Mouse (Mus musculus): ENCODE data around the gene Chn2. TPM values are rescaled to one million over a fixed set of nuclear protein-coding genes. Genes with fewer than 3 reads are reported as not detected.

Chn2 gene
- polyA plus RNA-seq, 1 experiment from 2014 or later, result 16.8 TPM

GRCm38 (mm10) chr6:54142848-54143651 is 103.7 kb downstream of the Chn2 start:
- no peak for ATAC-seq (replicated peaks; ENCODE audit: low FRiP score, low read depth)
- Histone ChIP-seq H3K4me2 (ENCODE audit: low read length) (no peak overlapping the region), H3K4me3 (replicated peaks; ENCODE audit: low read depth, low read length) (no peak overlapping the region), H3K4me1 (replicated peaks; ENCODE audit: insufficient read depth, low read length) (0 out of 2 replicates have a peak, but pooled peaks cover 2% of the 10 kb centered on the region), H3K27ac (no peak overlapping the region), H3K9me3 (replicated peaks; ENCODE audit: low read length) (no peaks in the 10 kb centered on the region), H3K27me3 (ENCODE audit: insufficient read depth, low read length) (no peaks in the 10 kb centered on the region), H3K9ac (ENCODE audit: low read depth, low read length) (no peak overlapping the region), H3K36me3 (ENCODE audit: insufficient read depth, low read length) (no peaks in the 10 kb centered on the region)
- TF ChIP-seq CTCF (IDR thresholded peaks at IDR 0.05; ENCODE audit: low read depth), result no peak
- DNase-seq (ENCODE audit: low spot score), result no peak
- 77% methylated on average over 11 of the region's 11 CpGs for WGBS

DNA sequence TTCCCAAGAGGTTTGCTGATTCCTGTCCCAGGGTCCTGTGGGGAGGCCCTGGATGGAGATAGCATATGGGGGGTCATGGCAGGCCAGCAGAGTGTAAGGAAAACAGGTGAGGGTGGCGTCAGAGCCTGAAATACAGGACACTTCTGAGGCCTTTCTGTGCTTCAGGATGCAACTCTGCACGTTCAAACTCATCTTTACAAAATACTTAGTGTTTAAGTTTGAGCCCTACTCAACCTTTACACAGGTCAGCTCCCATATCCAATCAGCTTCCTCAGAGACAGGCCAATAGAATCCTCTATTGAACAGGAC is 104.3 kb downstream of the Chn2 start:
- TF ChIP-seq CTCF (IDR thresholded peaks at IDR 0.05; ENCODE audit: low read depth), result no peak
- H3K4me2 ChIP-seq (ENCODE audit: low read length), result no peak overlapping the region
- no peaks in the 10 kb centered on the region for H3K27me3 ChIP-seq (ENCODE audit: insufficient read depth, low read length)
- 0 out of 2 replicates have a peak, but pooled peaks cover 2% of the 10 kb centered on the region for H3K4me1 ChIP-seq (replicated peaks; ENCODE audit: insufficient read depth, low read length)
- ATAC-seq (replicated peaks; ENCODE audit: low FRiP score, low read depth) (no peak), DNase-seq (ENCODE audit: low spot score) (no peak)
- H3K9me3 ChIP-seq (replicated peaks; ENCODE audit: low read length), result no peaks in the 10 kb centered on the region
- 80% methylated on average over 2 of the region's 2 CpGs for WGBS
- H3K9ac ChIP-seq (ENCODE audit: low read depth, low read length), result no peak overlapping the region
- no peak overlapping the region for H3K27ac ChIP-seq
- H3K36me3 ChIP-seq (ENCODE audit: insufficient read depth, low read length), result no peaks in the 10 kb centered on the region
- no peak overlapping the region for H3K4me3 ChIP-seq (replicated peaks; ENCODE audit: low read depth, low read length)

DNA sequence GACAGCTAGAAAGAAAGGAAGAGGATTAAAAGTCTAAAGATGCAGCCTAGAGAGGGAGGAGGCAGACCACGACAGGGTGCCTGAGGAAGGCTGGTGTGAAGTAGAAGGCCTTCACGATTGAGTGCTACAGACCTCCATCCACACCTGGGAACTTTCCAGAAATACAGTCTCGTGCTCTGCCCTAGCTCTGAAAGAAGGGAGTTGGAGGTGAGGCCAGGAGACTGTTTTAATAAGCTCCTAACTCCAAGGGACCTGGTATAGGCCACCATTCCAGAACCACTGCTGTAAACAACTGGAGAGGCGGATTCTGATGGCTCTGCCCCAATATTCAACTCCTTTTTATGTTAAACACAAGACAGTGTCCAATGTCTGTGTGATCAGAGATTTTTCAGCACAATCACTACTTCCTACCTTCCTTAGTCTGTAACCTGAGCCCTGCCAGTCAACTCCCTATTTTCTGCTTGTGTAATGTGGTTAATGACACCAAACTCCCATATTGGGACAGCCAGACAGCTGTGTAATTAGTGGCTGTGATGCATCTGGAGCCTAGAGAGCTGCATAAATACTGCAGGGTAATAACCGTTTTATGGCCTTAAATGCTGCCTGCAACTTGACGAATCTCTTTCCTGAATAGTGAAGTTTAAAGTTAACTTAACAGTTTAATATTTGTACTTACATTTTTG is 109.6 kb downstream of the Chn2 start:
- no peak overlapping the region for H3K9ac ChIP-seq (ENCODE audit: low read depth, low read length)
- H3K4me2 ChIP-seq (ENCODE audit: low read length), result no peak overlapping the region
- no peaks in the 10 kb centered on the region for H3K9me3 ChIP-seq (replicated peaks; ENCODE audit: low read length)
- DNase-seq (ENCODE audit: low spot score) (peak; percentile 89), ATAC-seq (replicated peaks; ENCODE audit: low FRiP score, low read depth) (peak; percentile 59; the same call in 1 of the 2 replicates)
- no peaks in the 10 kb centered on the region for H3K36me3 ChIP-seq (ENCODE audit: insufficient read depth, low read length)
- 28% methylated on average over 6 of the region's 6 CpGs for WGBS
- H3K4me1 ChIP-seq (replicated peaks; ENCODE audit: insufficient read depth, low read length), result 0 out of 2 replicates have a peak, but pooled peaks cover 8% of the 10 kb centered on the region
- H3K4me3 ChIP-seq (replicated peaks; ENCODE audit: low read depth, low read length), result no peak overlapping the region
- TF ChIP-seq CTCF (IDR thresholded peaks at IDR 0.05; ENCODE audit: low read depth), result no peak
- H3K27ac ChIP-seq, result no peak overlapping the region
- H3K27me3 ChIP-seq (ENCODE audit: insufficient read depth, low read length), result no peaks in the 10 kb centered on the region

DNA sequence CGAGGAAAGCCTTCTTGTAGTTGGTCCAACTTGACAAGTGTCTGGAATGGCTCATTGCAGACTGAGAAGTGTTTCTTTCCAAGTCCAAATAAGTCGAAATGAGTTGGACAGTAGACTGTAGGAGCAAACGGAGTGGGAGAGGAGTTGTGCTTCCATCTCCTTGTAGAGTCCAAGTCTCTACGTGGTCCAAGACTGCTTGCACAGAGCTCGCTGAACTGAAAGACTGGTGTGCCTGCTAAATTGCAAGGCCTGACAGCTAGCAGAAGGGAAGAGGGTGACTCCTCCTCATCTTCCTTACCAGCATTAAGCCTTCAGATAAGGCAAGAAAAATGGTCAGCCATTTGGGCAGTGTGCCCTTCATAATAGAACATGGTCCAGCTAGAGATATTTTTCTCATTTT is 111.5 kb downstream of the Chn2 start:
- 36% methylated on average over 5 of the region's 5 CpGs for WGBS
- 0 out of 2 replicates have a peak, but pooled peaks cover 8% of the 10 kb centered on the region for H3K4me1 ChIP-seq (replicated peaks; ENCODE audit: insufficient read depth, low read length)
- H3K27ac ChIP-seq, result no peak overlapping the region
- no peaks in the 10 kb centered on the region for H3K36me3 ChIP-seq (ENCODE audit: insufficient read depth, low read length)
- H3K9ac ChIP-seq (ENCODE audit: low read depth, low read length), result no peak overlapping the region
- TF ChIP-seq CTCF (IDR thresholded peaks at IDR 0.05; ENCODE audit: low read depth), result no peak
- peak; percentile 27 for DNase-seq (ENCODE audit: low spot score)
- no peak overlapping the region for H3K4me3 ChIP-seq (replicated peaks; ENCODE audit: low read depth, low read length)
- no peak for ATAC-seq (replicated peaks; ENCODE audit: low FRiP score, low read depth)
- H3K27me3 ChIP-seq (ENCODE audit: insufficient read depth, low read length), result no peaks in the 10 kb centered on the region
- no peaks in the 10 kb centered on the region for H3K9me3 ChIP-seq (replicated peaks; ENCODE audit: low read length)
- H3K4me2 ChIP-seq (ENCODE audit: low read length), result no peak overlapping the region

DNA sequence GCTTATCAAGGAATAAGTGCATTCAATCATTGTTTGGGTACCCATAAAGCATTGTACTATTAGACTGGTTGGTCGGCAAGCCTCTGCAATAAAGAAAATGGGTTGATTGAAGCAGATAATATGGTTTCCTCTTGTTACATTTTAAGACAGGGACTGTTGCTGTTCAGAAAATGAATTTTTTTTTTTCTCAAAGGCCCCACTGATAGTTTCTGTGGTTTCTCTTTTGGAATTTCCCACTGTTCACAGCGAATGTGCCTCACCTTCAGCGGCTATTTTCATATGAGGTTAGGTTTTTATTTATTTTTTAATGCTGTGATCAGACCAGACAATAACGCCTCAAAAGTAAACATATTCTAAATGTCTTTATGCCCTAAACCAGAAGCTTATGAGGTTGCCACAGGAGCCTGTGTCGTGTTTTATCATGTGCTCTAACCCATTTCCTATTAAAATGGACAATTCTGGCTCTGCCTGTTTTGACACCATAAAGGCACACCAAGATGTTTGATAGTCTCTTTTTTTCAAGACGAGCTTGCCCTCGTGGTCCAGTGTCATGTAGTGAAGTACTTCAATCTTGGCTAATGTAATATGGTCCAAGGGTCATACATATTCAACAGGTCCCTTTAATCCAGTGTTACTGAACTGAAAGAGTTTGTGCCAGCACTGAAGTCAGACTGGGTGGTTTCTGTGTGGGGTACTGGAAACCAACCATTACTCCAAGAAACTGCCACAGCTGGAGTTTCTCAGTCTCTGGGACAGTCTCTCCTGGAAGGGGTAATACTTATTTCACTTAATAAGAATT is 112.3 kb downstream of the Chn2 start:
- 0 out of 2 replicates have a peak, but pooled peaks cover 6% of the 10 kb centered on the region for H3K4me1 ChIP-seq (replicated peaks; ENCODE audit: insufficient read depth, low read length)
- no peak overlapping the region for H3K4me3 ChIP-seq (replicated peaks; ENCODE audit: low read depth, low read length)
- no peaks in the 10 kb centered on the region for H3K27me3 ChIP-seq (ENCODE audit: insufficient read depth, low read length)
- WGBS, result 59% methylated on average over 7 of the region's 7 CpGs
- no peak overlapping the region for H3K4me2 ChIP-seq (ENCODE audit: low read length)
- H3K9me3 ChIP-seq (replicated peaks; ENCODE audit: low read length), result no peaks in the 10 kb centered on the region
- no peaks in the 10 kb centered on the region for H3K36me3 ChIP-seq (ENCODE audit: insufficient read depth, low read length)
- no peak for TF ChIP-seq CTCF (IDR thresholded peaks at IDR 0.05; ENCODE audit: low read depth)
- no peak overlapping the region for H3K9ac ChIP-seq (ENCODE audit: low read depth, low read length)
- DNase-seq (ENCODE audit: low spot score) (no peak), ATAC-seq (replicated peaks; ENCODE audit: low FRiP score, low read depth) (no peak)
- no peak overlapping the region for H3K27ac ChIP-seq

DNA sequence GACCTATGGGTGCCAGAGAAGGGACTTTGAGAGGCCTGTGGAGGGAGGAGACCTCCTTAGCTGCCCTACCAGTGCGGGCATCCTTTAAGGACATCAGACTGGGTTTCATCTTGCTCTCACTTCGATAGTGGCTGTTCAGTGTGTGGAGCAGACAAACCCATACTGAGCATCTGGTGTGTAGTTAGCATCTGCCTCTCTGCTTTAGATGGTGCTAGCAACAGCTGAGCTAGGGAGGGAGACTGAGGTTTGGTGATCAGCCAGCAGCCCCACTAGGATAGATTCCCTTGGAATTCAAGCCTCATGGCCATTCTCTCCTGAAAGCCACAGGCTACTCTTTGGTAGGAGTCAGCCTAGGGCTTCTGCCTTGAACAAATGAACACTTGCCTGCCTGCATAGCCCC is 117.7 kb downstream of the Chn2 start:
- WGBS, result 96% methylated on average over 2 of the region's 2 CpGs
- no peak overlapping the region for H3K9ac ChIP-seq (ENCODE audit: low read depth, low read length)

More for the DNA sequence above, 117.7 kb downstream of the Chn2 start:
- DNase-seq (ENCODE audit: low spot score) (no peak), ATAC-seq (replicated peaks; ENCODE audit: low FRiP score, low read depth) (no peak)
- no peaks in the 10 kb centered on the region for H3K27me3 ChIP-seq (ENCODE audit: insufficient read depth, low read length)
- no peaks in the 10 kb centered on the region for H3K4me1 ChIP-seq (replicated peaks; ENCODE audit: insufficient read depth, low read length)
- H3K36me3 ChIP-seq (ENCODE audit: insufficient read depth, low read length), result no peaks in the 10 kb centered on the region
- H3K4me3 ChIP-seq (replicated peaks; ENCODE audit: low read depth, low read length), result no peak overlapping the region
- no peak overlapping the region for H3K4me2 ChIP-seq (ENCODE audit: low read length)
- H3K9me3 ChIP-seq (replicated peaks; ENCODE audit: low read length), result no peaks in the 10 kb centered on the region
- no peak for TF ChIP-seq CTCF (IDR thresholded peaks at IDR 0.05; ENCODE audit: low read depth)
- no peak overlapping the region for H3K27ac ChIP-seq

Measured in kidney, postnatal 0 days (tissue).